Mouse (Mus musculus): Measurements from ENCODE around the gene Myo10. TPM values are rescaled to one million over a fixed set of nuclear protein-coding genes. Genes with fewer than 3 reads are reported as not detected.

Gene Myo10
- total RNA-seq, 1 experiment from 2014 or later, result 92.8 TPM

DNA sequence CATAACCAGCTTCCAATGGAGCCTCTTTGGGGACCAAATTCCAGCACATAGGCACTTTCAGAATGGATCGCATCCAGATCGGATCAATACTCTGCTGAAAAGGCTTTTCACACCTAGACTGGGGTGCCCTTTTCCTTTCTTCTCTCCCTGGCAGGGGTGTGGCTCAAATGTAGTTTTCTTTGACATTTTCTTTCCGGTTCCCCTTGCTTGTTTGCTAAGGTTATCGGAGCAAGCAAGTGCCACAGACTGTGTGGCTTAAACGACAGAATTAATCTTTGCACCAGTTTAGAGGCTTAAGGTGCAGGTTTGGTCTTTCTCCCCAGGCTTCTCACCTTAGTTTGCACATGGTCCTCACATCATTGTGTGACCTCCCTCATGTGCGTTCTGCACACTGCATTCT lies 11.1 kb upstream of the Myo10 start:
- DNase-seq, result no peak

DNA sequence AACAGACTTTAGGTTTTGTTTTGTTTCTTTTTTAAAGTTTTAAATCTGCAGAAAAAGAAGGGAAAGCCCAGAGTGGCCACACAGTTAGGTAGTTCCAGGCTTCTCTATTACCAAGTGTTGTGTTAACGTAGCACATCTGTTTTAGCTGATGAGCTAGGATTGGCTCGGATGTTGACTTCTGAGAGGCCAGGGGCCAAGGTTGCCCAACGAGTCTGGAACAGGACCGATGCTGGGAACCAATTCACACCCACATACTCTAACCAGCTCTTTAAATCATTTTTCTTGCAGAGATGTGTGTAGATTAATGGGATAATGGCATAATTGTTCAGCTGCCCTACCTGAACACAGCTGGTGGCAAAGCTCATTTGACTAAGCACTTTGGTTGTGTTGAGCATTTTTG lies 1.8 kb upstream of the Myo10 start:
- DNase-seq, result no peak

DNA sequence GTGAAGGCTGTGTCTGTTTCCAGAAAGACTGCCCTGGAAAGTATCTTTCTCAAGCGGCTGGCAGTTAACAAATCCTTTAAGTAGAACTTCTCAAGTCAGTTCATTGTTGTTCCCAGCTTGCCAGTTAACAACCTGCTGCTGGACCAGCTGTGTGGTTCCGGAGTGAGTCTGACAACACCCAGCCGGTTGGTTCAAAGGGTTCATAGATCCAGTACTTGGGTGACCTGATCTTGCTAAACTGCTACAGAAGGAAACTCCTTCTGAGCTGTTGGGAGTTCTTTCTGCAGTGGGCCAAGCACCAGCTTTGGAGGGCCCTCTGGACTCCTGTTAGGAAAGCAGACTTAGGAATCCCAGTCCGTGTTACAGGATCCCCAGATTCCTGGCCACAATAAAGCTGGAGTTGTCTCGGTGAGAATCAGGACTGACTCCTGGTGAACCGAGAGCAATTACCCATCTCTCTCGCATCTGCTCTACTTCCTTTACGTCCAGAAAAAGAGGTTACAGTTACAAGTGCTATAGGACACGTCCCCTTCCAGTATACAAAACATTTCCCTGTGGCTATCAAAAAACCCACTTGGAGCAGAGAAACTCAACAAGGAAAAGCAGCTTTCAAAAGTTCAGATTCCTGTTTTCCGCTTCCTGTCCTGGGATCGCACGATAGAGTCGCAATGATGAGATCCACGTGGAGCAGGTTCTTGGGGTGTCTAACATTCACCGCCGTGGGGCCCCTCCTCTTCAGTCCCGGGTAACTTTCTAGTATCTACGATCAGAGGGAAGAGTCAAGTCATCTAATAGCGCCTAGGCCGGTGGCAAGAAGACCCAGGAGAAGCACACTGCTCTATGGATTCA lies 750 bp upstream of the Myo10 start:
- DNase-seq, result no peak

DNA sequence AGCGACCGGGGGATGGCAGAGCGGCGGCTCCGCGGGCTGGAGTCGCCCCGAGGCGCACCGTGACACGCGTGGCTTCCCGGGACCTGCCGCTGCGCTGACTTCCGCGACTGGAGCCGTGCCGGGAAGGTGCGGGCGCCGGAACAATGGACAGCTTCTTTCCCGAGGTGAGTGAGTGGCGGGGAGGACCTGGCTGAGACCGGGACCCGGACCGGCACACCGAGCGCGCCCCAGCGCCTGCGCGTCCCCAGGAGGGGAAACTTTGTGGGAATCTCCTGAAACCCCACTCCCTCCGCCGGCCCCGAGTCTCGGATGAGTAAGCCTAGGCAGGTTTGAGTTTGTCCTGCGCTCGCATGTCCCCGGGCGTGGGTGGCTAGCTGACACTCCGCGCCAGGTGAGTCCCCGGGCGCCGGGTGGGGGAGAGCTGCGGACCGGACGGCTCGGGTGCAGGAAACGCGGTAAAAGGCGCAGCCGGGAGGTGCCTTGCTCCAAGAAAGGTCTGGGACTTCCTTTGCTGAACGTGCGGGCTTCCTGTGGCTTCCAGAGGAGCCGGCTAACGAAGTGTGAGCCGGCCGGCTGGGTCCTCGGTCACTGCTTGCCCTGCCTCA lies 644 bp downstream of the Myo10 start:
- peak; percentile 60 for DNase-seq

DNA sequence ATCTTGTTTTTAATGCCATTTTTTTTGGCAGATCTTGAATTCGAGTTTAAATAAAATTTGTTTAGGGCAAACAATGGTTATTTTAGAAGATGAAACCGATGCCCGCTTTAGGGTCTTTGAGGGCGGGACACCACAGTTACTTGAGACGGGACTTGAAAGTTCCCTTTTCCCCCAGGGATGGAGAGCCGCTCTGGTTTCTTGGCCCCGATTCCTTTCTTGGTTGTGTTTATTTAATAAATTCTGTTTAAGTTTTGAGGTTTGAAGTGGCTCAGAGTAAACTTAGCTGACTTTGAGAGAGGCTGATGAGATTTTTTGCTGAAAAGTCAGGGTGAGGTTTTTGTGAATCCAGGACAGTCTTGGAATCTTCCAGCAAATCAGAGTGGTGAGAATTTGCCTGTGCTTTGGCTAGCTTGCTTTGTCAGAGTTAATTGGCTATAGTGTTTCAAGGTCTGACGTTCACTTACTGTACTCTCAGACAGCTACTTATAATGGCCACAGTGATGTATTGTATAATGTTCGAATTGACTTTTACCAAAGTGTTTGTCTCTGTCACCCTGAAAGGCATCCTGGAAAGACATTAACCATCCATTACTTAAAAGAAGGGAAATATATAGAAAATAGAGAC lies 1.3 kb downstream of the Myo10 start:
- DNase-seq, result no peak

DNA sequence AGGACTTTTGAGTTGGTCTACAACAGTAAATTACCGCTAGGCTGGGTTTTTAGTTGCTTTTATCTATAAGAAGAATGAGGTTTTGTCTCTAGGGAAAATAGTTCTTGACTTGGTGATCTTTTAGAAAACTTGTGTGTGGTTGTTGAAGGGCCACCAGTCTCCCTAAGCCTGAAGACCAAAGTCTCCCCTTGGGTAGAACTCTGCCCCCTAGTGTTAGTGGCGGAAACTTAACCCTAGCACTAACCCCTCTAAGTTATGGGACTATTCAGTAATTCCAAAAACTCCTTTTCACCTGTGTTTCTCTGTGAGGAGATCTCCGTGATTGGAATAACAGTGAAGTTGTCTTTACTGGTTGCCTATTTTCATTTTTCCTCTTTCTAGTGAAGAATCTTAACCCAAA lies 1.9 kb downstream of the Myo10 start:
- peak; percentile 45 for DNase-seq

DNA sequence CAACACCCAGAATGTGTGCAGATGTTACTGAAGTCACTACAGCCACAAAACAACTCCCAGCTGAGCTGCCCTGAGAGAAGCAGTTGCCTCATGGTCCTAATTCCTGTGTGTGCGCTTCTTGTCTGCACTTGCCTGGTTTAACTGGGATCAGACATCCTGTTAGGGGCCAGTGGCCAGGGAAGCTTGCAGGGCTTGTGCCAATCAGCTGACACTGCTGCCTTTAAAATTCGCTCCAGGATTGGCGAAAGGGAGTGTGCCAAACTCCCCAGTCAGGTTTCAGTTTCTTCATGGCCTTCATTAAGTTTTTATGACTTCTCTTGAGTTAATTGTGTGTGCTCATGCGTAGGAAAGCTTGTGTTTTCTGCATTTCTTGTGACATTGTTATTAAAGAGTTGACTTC lies 3.1 kb downstream of the Myo10 start:
- no peak for DNase-seq

DNA sequence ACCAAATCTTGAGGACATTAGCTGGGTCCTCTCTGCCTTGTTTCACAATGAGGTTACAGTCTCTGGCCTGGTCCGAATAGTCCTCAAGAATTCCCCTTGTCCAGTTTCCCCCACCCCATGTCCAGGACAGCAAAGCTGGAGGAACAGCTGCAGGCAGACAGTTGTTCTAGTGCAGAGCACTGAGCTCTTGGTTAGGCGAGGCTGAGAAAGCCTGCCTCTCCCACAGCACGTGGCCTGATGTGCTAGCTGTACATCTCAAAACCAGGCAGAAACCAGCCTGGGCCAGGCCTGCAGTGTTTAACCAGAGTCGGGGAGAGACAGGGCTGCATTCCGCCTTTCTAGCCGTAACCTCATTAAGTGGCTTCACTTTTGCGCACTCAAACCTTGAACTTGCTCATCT lies 4.7 kb downstream of the Myo10 start:
- DNase-seq, result no peak

DNA sequence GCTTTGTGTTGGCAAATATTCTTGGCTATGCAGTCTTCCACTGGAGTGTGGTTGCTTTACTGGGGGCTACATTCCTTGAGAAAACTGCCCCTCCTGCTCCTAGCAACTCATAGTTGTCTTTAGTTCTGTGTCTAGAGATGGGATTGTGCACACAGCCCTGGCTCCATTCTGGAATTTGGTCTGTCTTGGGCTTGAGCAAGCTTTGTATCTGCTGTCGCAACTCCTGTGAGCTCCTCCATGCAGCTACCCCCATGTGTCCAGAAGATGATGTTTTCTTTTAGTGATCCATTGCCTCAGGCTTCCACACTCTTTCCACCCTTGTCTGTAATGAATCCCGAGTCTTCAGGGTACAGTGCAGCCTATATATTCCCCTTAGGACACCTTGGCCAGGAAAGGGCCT lies 5.9 kb downstream of the Myo10 start:
- DNase-seq, result no peak

DNA sequence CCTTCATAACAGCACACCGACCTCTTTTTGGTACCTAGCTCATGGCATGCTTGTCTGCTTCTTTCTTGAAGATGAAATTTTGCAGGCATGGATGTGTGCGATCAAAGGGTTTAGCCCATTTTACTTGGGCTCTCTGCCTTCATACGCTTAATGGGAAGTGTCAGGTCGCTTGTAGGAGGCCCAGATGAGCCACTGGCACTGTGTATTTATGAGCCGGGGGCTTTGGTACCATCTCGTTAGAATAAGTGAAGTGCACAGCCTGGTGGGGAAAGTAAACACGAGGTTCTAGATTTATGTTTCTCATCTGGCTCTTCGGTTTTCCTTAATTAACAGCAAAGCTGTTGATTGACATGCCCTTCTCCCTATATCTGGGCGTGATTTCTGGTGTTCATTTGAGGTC lies 8.4 kb downstream of the Myo10 start:
- DNase-seq, result no peak

DNA sequence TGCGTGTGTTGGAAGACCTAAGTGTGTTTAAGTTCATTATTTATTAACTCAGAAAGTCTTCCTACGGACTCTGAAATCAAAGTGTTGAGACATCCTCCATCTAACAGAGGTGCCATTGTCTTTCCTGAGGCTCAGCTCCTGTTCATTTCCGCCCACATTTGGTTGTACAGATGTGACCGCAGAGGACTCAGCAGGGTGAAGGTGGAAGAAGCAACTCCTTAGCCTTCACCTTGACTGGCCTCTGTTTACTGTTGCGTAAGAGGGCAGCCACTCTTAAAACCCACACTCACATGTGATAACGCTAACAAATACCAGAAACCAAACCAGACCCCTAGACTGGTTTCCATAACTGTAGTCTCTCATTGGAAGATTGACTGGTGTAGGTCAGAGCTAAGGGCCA lies 9.0 kb downstream of the Myo10 start:
- DNase-seq, result no peak

DNA sequence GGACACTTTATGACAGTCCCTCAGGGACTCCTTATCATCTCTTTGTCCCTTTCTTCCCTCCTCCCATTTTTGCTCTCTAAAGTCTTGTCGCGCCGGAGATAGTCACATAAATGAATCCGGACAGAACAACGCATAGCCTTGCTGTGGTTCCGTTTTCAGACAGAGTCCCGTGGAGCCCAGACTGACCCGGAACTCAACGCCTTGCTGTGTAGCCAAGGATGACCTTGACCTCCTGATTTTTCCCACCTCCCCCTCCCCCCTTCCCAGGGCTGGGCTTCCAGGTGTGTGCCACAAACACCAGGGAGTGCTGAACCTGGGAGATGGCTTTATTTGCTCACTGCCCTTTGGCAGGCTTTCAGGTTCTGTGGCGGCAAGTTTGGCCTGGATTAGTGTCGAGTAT lies 10.6 kb downstream of the Myo10 start:
- DNase-seq, result no peak

DNA sequence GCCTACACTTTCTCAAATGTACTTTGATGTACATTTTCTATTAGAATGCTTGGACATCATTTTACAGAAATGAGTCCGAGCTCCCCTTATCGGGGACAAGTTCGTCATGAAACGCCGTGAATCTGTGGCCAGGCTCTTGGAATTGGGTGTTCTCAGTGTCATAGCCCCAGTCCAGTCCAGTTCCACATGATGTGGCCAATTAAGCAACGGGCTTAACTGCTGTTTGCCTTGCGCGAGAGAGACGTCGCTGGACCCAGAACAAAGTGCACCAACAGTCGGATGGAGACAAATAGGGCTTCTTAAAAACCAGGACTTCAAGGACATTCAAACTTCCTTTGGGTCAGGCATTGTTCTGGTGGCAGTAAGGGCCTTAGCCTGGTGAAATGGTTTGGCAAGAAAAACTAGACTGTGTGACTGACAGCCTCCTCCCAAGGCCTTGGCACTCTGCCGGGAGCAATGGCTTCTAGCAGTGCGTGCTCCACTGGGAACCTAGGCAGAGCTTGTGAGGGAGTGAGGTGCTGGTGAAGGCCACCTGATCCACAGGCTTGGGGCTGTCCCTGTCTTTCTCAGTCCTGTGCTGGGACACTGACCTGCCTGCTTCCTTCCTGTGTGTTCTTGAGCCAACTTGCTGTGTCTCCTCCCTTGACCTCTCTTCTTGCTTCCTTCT lies 11.5 kb downstream of the Myo10 start:
- peak; percentile 92 for DNase-seq

DNA sequence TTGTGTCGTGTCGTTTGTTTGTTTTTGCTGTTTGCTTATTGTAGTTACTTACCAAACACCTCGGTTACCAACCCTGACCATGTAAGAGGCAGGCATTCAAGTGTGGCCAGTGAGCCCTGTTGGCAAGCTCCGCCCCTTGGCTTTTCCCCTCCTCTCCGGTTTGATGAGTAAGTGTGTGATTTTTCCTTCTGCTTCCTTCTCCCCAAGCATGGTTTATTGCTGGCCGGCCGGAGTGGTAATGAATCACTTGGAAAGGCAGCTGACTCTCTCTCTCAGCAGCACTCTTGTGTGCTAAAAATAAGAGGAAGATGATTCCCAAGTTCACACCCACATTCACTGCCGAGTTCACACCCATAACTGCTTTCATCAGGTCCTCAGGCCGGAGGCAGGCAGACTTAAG lies 15.4 kb downstream of the Myo10 start:
- peak; percentile 72 for DNase-seq

DNA sequence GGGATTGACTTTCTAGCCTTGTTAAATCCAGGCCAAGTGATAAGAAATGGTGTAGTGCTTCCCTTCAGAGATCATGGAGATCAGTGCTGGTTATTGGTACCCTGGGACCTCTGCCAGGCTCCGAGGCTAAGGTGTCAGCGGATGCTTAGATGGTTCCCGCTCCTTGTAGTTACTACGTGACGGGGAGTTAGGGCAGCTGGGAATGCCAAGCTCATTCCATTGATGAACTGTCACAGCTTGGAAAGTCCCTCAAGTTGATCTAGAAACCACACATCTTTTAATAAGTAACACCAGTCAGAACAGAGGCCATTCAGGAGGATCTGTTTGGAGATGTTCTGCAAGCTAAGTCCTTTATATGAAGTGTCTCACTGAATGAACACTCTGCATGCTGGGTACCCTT lies 16.9 kb downstream of the Myo10 start:
- DNase-seq, result no peak

DNA sequence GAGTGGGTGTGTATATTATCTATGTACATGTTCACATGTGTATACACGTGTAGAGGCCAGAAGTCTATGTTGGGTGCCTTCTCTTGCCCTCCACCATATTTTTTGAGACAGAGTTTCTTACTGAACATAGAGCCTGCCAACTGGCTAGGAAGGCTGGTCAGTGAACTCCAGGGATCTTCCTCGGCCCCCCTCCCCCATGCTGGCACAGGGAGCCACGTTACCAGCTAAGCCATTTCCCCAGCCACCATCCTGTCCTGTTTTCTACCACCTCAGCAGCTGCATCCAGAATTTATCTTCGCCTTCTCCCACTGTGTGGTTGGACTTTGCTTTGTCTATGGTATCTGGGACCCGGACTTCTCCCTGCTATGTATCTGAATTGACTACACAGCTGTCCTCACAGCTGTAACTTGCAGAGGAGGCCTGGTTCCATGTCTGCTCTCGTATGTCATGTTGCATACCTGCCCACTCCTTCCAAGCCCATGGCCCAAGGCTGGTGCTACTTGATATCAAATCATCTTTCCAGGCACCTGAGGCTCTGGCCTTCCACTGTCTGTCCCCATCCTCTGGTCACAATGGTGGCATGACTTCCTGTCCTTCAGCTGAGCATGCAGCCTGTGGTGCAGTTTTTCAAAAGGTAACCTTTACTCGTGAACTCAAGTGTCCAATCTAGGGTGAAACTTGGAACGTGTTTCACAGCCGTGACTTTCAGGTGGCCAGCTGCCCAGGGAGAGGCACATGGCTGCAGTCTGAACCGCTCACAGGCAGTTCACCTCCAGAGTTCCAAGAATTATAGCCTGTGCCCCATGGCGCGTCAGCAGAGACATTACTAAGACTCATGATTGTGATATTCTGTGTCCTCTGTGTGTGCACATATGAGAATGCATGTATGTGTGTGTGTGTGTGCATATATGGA lies 18.8 kb downstream of the Myo10 start:
- DNase-seq, result peak; percentile 29

DNA sequence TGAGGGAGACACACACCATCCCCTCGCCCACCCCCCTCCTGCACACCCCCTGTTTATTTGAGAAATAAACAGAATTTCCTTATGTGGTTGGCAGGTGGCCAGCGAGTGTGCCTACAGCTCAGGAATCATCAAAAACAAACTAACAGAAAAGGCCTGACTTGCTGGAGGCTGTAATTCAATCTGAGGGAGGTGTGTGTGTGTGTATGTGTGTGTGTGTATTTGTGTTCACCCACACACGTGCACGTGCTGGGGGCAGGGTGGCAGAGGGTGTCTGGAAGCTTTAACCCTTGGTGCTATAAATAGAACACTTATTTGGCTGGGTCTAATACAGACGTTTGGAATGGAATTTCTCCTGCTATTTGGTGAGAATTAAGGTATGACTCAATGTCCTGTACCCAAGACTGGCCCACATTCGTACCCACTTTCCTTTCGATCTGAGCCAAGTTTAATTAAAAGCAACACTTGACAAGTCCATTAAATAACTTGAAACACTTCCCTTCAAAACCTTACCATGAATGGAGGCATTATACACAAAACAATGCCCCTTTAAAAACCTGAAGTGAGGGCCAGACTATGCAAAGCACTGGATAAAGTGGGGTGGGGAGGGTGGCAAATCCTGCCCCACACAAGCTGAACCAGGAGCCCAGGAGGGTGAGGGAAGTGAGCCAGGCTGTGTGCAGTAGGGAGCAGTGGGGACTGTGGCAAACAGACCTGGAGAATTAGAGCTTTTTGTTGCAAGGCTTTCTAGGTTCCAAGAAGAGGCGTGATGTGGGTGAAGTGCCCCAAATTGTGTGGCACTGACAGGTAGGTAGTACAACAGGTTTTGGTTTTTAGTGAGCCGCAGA lies 20.1 kb downstream of the Myo10 start:
- DNase-seq, result no peak

DNA sequence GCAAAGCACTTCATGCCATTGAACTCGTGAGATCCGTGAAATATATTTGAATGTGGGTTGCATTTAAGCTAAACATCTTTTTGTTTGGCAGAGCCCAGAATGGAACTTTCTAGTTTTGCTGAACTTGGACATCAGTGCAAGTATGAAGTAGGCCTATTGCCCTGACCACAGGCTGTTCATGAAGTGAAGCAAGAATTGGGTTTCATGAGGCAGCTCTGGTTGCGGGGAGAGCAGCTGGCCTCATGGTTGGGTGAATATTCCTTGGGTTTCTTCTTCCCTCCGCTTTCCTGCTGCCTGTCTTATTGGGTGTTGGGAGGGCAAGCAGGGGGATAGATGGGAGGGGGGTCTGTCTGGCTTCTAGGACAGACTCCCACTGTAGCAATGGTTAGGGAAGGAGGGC lies 23.5 kb downstream of the Myo10 start:
- no peak for DNase-seq

DNA sequence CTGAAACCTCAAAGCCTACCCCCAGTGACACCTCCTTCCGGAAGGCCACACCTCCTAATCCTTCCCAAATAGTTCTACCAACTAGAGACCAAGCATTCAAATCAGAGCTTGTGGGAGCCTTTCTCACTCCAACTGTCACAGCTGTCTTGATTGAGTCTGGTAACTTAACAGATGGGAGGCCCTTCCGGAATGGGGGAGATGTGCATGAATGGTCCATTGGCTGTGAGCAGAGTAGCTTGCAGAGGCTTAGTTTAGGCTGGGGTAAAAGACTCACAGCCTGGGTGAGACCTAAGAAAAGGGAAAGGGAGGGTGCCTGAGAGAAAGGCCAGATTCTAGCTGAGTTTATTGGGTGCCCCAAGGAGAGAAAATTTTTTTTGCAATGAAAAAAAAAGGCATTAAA lies 26.0 kb downstream of the Myo10 start:
- DNase-seq, result no peak

DNA sequence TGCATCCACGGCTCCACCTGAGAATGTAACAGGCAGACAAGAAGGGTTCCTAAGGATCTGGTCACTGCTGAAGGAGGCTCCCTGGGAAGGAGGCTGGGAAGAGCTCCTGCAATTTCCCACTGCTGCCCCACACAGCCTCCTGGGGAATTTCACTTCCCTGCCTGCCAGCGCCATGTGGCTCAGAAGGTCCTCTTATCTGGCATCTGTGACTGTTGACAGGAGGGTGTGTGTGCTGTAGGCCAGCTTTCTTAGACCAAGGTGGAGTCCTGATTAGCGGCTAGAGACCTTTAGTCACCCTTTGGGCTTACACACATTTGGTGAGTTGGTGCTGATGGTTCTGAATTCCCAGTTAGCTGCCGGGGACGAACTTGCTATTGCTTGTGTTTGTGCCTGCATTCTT lies 28.0 kb downstream of the Myo10 start:
- no peak for DNase-seq

DNA sequence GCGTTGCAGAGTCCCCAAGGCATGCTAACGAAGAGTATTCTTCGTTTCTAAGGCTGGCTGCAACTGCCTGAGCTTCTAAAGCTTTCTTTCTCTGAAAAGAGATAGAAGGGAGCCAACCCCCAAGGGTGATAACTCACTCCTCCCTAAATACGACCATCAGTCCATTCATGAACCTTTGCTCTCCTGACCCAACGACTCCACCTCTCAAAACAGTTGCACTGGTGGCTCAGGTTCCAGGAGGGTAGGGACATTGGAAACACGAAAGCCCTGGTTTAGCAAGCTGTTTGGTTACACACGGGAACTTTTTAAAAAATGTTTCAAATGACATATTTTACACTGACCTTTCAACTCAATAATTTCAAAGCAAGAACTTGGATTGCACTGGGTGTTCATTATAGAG lies 29.5 kb downstream of the Myo10 start:
- no peak for DNase-seq

Data from adrenal gland, postnatal 25 days (tissue).